Mouse (Mus musculus) C2C12 (cell line): ENCODE data around the gene Galns.

Experiments used
- CEBPB ChIP-seq: IDR thresholded peaks from one replicate; pipeline ENCODE4 v1.6.1; 2011; ENCODE audit warnings: low read depth, mild to moderate bottlenecking, control low read depth, moderate library complexity
- CTCF ChIP-seq: IDR thresholded peaks from one replicate; pipeline ENCODE4 v1.5.1; 2011; ENCODE audit not compliant: control insufficient read depth, insufficient read depth, insufficient read length
- MAX ChIP-seq: IDR thresholded peaks from one replicate; pipeline ENCODE4 v1.6.1; 2011; ENCODE audit warnings: mild to moderate bottlenecking, control low read depth
- MYOG ChIP-seq: IDR thresholded peaks from one replicate; pipeline ENCODE4 v1.6.1; 2011; ENCODE audit not compliant: control insufficient read depth, insufficient read length; ENCODE audit errors: extremely low read depth
- USF1 ChIP-seq: IDR thresholded peaks from one replicate; pipeline ENCODE4 v1.6.1; 2011; ENCODE audit warnings: low read depth, mild to moderate bottlenecking, control low read depth, moderate library complexity

GRCm38 (mm10) chr8:122611295-122612133 lies at the start of gene Galns, which contains the start of gene Trappc2l:
- no peak for TF ChIP-seq CTCF
- TF ChIP-seq MAX = no peak
- peak; percentile 69 for TF ChIP-seq USF1
- no peak for TF ChIP-seq CEBPB
- TF ChIP-seq MYOG = no peak
